Mouse (Mus musculus) heart, embryonic 14.5 days (tissue): Measurements from ENCODE around the gene Gstm6. TPM values are rescaled to one million over a fixed set of nuclear protein-coding genes. Genes with fewer than 3 reads are reported as not detected.
"Not testable (repeated sequence)": the region's sequence is repeated elsewhere in the genome, so short reads cannot be mapped to it uniquely, and the experiment has no call there.

Source experiments
- ATAC-seq: fragments of 200-750 bp; cut with Nextera tagmentation; 2 replicates; pipeline ENCODE4 v1.8.0; 2017; ENCODE audit warnings: low read depth, moderate TSS enrichment; ENCODE audit not compliant: insufficient number of reproducible peaks, insufficient read depth, low FRiP score
- H3K27ac ChIP-seq, 2 experiments: fragments of 200-500 bp in 1 of 2; fragments of 300-500 bp in 1 of 2; sonication (generic) in 1 of 2; replicated peaks in 1 of 2; 2 replicates each; pipeline ENCODE4 v1.5.1; 2012 to 2014; ENCODE audit warnings: low read depth in 2 of 2, low read length in 2 of 2, control low read depth in 1 of 2, mild to moderate bottlenecking in 1 of 2, mixed read lengths in 1 of 2; ENCODE audit not compliant: control insufficient read depth in 1 of 2, insufficient read depth in 1 of 2
- H3K27me3 ChIP-seq: fragments of 300-500 bp; sonication (generic); 2 replicates; pipeline ENCODE4 v1.6.1; 2014; ENCODE audit warnings: mild to moderate bottlenecking, low read length, control low read depth; ENCODE audit not compliant: control insufficient read depth, insufficient read depth
- H3K36me3 ChIP-seq: fragments of 300-500 bp; sonication (generic); 2 replicates; pipeline ENCODE4 v1.6.1; 2014; ENCODE audit warnings: mild to moderate bottlenecking, control low read depth, low read length, mixed read lengths; ENCODE audit not compliant: control insufficient read depth, insufficient read depth
- H3K4me1 ChIP-seq, 2 experiments: fragments of 200-500 bp in 1 of 2; fragments of 300-500 bp in 1 of 2; sonication (generic) in 1 of 2; 2 replicates each; pipeline ENCODE4 v1.6.1; 2012 to 2014; ENCODE audit warnings: low read length in 2 of 2, control low read depth in 1 of 2, mixed read lengths in 1 of 2; ENCODE audit not compliant: control insufficient read depth in 2 of 2, insufficient read depth in 2 of 2
- H3K4me2 ChIP-seq: fragments of 300-500 bp; sonication (generic); 2 replicates; pipeline ENCODE4 v1.6.1; 2014; ENCODE audit warnings: mild to moderate bottlenecking, low read length
- H3K4me3 ChIP-seq, 2 experiments: fragments of 200-500 bp in 1 of 2; fragments of 300-500 bp in 1 of 2; sonication (generic) in 1 of 2; 2 replicates each; pipeline ENCODE4 v1.5.1; 2012 to 2014; ENCODE audit warnings: low read length in 2 of 2, mild to moderate bottlenecking in 2 of 2, control low read depth in 1 of 2, low read depth in 1 of 2, moderate library complexity in 1 of 2; ENCODE audit not compliant: control insufficient read depth in 1 of 2, insufficient read depth in 1 of 2
- H3K9ac ChIP-seq: fragments of 300-500 bp; sonication (generic); 2 replicates; pipeline ENCODE4 v1.6.1; 2014; ENCODE audit warnings: mild to moderate bottlenecking, low read length
- H3K9me3 ChIP-seq: fragments of 300-500 bp; sonication (generic); 2 replicates; pipeline ENCODE4 v1.6.1; 2016; ENCODE audit warnings: low read length, control low read depth; ENCODE audit not compliant: control insufficient read depth
- WGBS: fragments of 180-500 bp; shearing (Covaris S2); extraction: QIAGEN DNeasy Blood & Tissue Kit; methylation state at CpG from one replicate; pipeline ENCODE4 v1.1.7; 2014; 5-methylcytosine and 5-hydroxymethylcytosine counted together
- polyA plus RNA-seq: library from polyadenylated mRNA; unstranded; fragments of >200 nt; fragmentation: Nextera tagmentation; extraction: Ambion mirVana; gene quantifications from 2 replicates; pipeline ENCODE4 v1.2.1, GENCODE M21; 2014

Gstm6 gene
- polyA plus RNA-seq, 1 experiment from 2014 or later = 11.9 TPM

DNA sequence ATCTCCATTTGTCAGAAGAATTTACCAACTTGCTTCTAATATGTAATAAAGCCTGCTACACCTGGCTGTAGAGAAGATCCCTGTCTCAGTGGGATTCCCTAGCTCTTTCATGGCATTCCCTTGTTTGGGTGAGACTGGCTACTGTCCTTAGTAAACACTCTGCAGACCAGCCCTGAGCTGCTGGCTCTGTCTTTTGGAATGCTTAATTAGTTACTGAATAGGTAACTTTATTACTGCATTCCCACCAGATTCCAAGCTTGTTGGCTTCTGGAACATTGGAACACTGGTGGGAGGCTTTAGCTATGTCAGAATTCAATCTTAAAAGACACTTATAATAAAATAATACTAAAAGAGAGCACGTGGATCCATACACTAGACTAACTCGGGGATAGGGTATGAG is 54.3 kb downstream of the Gstm6 start:
- H3K9me3 ChIP-seq, H3K4me3 ChIP-seq, H3K27ac ChIP-seq, H3K36me3 ChIP-seq, H3K4me2 ChIP-seq, ATAC-seq, H3K4me1 ChIP-seq, H3K9ac ChIP-seq, H3K27me3 ChIP-seq: not testable (repeated sequence)
- WGBS = 66% methylated on average over 2 of the region's 2 CpGs

Other genes starting within 250 kb of the Gstm6 start
- gene Ahcyl1, start 247.2 kb downstream of the Gstm6 start, polyA plus RNA-seq = 63.7 and 64.4 TPM in 2 replicates
- 8.5 and 10.1 TPM in 2 replicates for gene Csf1, start 183.3 kb downstream of the Gstm6 start, polyA plus RNA-seq
- gene Eps8l3, start 66.5 kb downstream of the Gstm6 start, polyA plus RNA-seq = not detected in 2 replicates
- 132 and 150 TPM in 2 replicates for gene Gstm5, start 47.9 kb downstream of the Gstm6 start, polyA plus RNA-seq
- 20.1 and 22.2 TPM in 2 replicates for gene Gstm7, start 11.9 kb downstream of the Gstm6 start, polyA plus RNA-seq
- gene Gstm3, start 25.5 kb upstream of the Gstm6 start, polyA plus RNA-seq = not detected in 2 replicates
- 59.8 and 68.2 TPM in 2 replicates for gene Gstm2, start 42.7 kb upstream of the Gstm6 start, polyA plus RNA-seq
- gene Gstm1, start 74.2 kb upstream of the Gstm6 start, polyA plus RNA-seq = 60.8 and 63.8 TPM in 2 replicates
- 15.6 and 17.4 TPM in 2 replicates for gene Gstm4, start 101.1 kb upstream of the Gstm6 start, polyA plus RNA-seq
- gene Ampd2, start 142.9 kb upstream of the Gstm6 start, polyA plus RNA-seq = 15.3 and 20.3 TPM in 2 replicates
- gene Gnat2, start 149.0 kb upstream of the Gstm6 start, polyA plus RNA-seq = 0.59 and 0.73 TPM in 2 replicates
- gene Gnai3, start 202.4 kb upstream of the Gstm6 start, polyA plus RNA-seq = 71.4 and 74.0 TPM in 2 replicates
- 0.24 TPM in 1 of 2 replicates, not detected in the other for gene Gpr61, start 211.1 kb upstream of the Gstm6 start, polyA plus RNA-seq
- 2.6 and 2.9 TPM in 2 replicates for gene Amigo1, start 242.6 kb upstream of the Gstm6 start, polyA plus RNA-seq